Mouse (Mus musculus): ENCODE measurements around the gene Tm9sf4.

The Tm9sf4 gene

DNA sequence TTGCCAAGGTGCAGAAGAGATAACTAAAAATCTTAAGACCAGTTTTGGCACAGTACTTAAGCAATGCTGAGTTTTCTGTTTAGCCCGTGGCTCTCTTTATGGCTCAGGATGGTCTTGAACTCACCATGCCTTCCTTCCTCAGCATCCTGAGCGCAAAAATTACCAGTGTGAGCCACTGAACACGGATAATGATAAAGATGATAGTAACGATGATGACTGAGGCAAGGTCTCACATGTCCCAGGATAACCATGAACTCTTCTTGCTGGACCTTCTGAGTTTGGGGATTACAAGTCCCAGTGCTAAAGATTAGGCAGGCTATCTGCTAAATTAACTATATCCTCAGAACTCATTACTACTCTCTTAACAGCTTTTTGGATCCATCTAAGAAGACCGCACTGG is 970 bp upstream of the Tm9sf4 start:
- DNase-seq (ENCODE audit: low spot score): no peak

DNA sequence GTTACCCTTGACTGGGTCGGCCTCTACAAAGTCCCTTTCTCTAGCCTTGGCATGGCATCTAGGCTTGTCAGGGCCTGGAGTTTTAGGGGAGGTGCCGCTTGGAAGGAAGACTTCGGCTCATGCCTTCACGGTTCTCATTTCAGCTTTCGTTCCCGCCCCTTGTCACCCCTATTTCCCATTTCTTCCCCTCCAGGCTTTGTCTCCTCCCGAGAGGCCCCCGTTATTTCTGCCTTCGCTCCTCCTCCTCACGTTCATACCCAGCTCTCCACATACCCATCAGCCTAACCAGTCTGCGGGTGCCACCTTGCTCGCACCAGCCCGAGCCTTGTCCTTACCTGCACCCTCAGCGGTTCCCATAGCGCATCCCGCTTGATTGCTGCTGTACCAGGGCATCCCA is 579 bp downstream of the Tm9sf4 start:
- DNase-seq (ENCODE audit: low spot score): no peak

DNA sequence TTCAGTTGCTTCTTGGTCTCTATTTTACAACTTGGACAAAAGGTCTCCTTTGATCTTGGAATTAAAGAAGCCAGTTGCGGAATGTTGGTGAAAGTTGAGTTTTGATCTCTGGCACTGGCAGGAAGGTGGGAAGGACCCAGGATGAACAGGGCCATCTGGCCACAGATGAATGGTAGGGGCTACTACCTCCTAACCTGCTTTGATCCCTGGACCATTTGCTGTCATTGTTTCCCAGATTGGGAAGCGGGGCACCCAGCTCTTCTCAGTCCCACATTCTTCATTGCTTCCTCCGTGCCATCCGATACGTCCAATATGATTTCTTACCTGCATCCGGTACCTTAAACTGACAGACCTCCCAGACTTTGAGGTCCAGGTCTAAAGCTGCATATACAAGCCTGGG is 6.0 kb downstream of the Tm9sf4 start:
- no peak for DNase-seq (ENCODE audit: low spot score)

DNA sequence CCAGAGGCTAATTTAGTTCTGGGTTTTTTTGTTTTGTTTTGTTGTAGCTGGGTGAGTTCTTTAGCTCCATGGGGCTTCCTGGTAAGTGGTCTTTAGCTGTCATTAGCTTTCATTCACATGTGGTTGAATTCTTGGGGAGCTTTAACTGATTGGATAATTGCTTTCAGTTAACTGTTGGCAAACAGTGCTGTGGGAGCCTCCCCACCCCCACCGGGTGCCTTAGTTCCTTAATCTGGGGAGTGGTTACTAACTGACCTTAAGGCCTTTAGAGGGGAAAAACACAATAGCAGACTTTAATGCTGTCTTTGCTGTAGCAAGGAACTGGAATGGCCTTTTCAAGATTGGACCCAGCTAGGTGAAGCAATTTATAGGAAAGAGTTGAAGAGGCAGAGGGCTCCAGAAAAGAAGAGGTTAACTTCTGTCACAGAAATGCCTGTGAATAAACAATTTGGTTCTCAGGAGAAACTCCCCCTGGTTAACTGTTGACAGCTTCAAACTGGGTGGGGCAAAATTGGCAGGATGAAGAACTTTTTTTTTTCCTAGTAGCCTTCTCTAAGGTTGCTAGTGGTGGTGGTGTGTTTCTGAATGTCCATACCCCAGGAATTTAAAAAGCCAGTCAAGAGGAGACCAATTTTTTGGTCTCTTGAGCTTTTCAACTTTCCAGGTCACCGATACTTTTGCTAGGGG is 7.2 kb downstream of the Tm9sf4 start:
- no peak for DNase-seq (ENCODE audit: low spot score)

DNA sequence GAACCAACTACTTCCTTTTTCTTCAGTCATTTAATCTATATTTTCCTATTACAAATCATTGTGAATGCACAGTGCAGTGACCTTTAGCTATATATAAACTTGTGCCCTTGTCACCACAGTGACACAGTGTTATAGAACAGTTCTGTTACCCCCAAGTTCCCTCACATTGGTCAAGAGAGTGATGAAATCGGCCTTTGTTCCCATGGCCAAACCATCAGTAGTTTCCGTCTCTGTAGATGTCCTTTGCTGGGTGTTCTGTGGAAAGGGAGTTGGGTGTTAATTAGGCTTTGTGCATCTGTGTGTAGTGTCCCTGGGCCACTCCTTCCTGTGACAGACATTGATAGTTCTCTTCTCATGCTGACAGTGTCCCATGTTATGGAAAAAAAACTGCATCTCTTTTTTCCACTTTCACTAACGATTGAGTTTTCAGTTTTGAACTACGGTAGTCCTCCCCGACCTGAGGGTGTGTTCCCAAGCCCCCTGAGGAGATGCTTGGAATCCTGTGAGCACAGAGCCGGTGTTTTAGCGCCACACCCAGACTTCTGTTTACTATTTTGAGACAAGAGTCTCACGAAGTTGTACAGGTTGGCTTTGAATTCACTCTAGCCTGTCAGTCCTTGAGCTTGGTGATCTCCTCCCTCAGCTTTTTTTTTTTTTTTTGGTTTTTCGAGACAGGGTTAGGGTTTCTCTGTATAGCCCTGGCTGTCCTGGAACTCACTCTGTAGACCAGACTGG is 9.6 kb downstream of the Tm9sf4 start:
- no peak for DNase-seq (ENCODE audit: low spot score)

DNA sequence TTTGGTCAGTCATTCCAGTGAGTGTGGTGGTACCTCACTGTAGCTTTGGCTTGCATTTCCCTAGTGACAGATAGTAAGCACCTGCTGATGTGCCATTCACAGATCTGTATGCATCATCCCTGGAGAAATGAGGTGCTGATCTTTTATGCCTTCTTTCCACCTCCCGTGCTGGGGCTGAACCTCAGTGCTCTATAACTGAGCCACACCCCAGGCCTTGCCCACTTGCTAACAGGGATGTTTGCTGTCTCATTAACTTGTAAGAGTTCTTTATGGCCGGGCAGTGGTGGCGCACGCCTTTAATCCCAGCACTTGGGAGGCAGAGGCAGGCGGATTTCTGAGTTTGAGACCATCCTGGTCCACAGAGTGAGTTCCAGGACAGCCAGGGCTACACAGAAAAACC is 10.9 kb downstream of the Tm9sf4 start:
- no peak for DNase-seq (ENCODE audit: low spot score)

DNA sequence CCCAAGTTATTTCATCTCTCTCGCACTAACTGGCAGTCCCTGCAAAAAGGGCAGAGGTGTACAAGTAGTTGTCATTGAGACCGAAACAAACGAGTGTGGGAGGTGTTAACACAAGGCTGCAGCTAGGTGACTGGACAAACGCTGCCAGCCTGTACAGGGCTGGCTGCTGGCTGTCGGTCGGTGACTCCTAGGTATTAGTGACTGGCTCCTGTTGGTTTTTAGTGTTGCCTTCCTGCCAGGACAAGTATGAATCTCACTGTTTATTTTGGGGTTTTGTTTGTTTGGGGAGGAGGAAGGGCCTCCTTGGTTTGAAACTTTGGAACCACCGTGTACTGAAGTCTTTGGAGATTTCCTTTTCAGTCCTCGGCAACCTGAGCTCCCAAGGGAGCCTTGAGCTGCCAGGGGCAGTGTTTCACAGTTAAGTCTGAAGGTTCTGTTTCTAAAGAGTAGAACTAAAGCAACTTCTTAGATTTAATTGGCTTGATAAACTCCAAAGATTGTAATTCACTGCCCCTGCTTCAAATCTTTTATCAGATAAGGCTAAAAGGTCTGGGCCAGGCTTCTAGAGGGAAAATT is 15.0 kb downstream of the Tm9sf4 start:
- DNase-seq (ENCODE audit: low spot score): no peak

DNA sequence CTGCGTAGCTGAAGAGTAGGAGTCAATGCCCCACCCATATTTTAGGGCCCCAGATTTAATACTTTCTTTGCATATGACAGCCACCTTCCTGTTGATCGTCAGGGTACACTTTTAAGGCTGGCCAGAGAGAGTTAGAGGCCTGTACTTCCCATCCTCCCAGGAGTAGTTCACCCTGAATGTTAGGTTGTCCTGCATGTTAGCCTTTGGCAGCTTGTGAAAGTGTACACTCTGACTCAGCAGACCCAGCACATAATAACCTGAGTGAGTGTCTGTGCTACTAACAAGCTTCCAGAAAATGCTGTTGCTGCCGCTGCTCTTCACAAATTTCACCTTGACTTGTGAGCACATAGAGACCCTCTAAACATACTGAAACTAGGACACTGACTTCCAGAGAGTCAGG is 16.1 kb downstream of the Tm9sf4 start:
- DNase-seq (ENCODE audit: low spot score): no peak

DNA sequence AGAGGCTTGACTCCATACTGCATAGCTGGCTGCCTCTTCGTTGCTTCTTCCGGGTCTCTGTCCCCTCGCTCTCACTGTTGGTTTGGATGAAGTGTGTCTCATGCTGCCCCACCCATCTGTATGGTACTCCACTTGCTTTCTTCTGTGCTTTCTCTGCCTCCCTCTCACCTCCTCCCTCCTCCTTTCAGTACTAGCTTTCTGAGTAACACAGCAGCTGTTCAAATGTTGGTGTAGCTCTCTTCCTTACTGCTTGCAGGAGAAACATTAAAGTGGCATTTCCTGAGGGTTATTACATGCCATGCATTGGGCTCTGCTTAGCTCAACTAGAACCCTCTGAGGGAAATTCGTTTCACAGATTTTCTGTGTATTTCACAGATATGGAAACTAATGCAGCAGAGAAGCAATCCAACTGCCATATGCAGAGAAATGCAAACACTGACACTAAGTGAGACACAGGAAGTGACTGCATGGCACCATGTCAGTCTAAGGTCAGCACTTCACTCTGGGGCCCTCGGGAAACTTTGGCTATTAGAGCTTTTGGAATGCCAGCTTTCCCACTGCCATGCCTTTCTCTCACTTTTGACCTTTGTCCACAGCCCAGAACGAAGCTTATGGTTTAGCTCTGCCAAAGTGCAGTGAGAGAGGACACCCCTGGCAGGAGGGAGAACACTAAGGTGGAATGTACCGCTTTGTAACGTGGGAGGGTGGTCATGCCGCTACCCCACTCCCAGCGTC is 18.2 kb downstream of the Tm9sf4 start:
- DNase-seq (ENCODE audit: low spot score): no peak

DNA sequence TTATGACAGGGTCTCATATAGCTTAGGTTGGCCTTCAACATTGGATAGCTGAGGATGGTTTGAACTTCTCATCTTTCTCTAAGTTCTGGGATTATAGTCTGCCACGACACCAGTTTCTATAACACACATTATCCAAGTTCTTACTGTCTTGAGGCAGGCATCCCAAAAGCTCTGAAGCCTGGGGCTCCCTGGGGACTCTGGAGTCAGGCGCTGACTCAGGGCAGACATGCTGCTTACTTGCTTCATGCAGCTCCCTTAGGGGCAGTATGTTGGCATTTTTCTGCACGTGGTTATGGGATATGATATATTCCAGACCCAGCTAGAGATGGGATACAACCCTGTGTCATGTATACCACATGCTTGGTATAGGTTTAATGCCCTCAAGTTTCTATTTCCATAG is 18.9 kb downstream of the Tm9sf4 start:
- DNase-seq (ENCODE audit: low spot score): no peak

DNA sequence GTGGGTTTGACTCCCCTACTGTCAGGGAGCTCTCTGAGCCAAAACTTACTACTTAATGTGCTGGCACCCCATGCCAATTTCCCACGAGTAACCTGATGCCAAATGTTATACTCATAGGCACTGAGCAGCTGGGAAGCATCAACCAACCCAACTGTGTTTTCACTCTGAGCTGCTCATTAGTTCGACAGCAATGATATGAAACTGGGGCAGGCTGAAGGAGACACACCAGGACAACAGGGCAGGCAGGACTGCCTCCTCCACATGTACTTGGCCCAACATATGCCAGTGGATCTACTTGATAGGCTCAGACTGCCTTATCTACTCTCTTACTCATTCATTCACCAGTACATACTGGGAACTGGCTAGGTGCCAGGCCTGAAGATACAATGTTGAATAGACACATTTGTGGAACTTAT is 25.1 kb downstream of the Tm9sf4 start:
- no peak for DNase-seq (ENCODE audit: low spot score)

DNA sequence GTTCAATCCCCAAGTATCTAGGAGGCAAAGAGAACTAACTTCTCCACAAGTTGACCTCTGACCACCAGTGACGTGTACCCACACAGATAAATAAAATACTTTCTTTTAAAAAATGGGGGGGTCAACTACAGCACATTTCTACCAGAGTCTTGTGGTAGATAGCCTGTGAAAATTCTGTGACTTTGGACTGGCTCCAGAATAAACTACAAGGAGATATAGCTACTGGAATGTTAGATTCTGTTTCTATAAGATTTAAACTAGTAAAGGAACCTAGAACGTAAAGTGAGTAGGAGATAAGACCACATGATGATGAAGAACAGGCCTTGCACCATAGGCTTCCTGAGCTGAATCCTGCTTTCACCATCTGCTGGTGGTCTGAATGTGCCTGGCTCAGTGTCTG is 26.7 kb downstream of the Tm9sf4 start:
- no peak for DNase-seq (ENCODE audit: low spot score)

DNA sequence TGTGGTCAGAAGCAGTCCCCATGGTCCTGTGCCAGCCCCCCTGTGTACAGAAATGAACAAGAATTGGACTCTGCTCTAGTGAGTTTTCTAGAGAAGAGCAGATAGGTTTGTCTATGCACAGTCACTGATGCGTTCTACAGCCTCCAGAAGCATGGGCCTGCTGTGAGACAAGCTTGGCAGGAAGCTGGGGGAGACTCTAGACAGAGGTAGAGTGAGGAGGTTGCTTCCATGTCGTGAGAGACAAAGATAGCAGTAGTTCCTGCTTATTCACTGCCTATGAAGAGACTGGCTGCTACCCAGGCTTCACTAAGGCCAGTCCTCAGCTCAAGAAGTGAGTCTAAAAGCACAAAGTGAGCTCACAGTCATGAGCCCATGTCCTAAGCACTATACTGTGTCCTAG is 30.1 kb downstream of the Tm9sf4 start:
- DNase-seq (ENCODE audit: low spot score): no peak

DNA sequence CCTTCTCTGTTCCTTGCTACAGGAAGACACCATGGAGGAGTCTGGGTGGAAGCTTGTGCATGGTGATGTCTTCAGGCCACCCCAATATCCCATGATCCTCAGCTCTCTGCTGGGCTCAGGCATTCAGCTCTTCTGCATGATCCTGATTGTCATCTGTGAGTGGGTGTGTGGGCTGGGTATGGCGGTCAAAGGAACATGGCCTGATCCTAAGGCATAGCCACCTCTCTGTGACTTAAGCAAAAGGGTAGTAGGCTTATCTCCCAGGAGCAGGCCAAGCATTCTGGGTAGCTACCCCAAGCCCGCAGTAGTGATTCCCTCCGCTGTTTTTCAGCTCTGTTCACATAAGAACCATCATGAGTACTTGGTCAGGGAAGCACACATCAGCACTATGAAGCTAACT is 33.2 kb downstream of the Tm9sf4 start:
- DNase-seq (ENCODE audit: low spot score): no peak

DNA sequence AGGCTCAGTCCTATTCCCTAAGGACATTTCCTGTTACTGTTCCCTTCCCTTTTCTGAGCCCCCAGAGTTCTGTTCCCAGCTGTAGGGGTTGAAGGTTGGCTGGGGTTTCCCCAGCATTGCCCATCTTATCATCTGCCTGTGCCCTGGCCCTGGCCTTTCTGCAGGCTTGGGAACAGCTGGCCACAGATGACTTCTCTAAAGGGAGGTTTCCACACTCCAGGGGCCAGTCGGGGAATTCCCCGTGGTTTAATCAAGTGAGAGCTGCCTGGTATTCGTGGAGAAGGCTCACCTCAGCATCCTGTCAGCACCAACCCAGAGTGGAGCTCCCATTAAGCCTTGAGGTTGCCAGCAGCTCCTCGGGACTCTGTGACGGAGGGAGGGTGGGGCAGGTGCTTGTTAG is 37.4 kb downstream of the Tm9sf4 start:
- no peak for DNase-seq (ENCODE audit: low spot score)

DNA sequence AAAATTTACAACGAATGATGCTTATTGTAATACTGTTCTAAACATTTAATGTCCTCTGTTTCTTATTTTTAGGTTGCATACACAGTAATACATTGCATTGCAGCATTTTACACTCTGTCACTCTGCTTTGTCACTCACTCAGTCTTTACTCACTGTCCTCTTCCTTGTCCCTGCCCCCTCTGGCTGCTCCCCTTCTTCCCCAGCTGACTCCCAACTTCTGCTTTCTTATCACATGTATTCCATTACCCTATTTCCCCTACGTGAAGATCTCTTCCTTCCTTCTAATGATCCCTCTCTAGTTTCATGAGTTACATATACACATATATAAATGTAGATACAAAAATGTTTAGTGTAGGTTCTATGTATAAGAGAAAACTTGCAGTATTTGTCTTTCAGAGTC is 38.0 kb downstream of the Tm9sf4 start:
- no peak for DNase-seq (ENCODE audit: low spot score)

DNA sequence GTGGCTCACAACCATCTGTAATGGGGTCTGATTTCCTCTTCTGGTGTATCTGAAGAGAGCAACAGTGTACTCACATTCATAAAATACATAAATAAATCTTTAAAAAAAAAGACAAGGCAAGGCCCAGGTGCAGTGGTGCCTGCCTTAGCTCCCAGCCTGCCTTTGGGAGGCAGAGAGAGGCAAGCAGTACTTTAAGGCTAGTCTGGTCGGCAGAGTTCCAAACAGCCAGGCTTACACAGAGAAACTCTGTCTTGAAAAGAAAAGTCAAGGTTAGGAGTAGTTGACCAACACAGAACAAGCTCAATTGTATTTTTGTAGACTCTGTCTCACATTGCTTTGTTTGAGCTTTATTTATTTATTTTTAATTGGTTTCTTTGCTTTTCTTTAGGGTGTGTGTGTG is 41.7 kb downstream of the Tm9sf4 start:
- no peak for DNase-seq (ENCODE audit: low spot score)

DNA sequence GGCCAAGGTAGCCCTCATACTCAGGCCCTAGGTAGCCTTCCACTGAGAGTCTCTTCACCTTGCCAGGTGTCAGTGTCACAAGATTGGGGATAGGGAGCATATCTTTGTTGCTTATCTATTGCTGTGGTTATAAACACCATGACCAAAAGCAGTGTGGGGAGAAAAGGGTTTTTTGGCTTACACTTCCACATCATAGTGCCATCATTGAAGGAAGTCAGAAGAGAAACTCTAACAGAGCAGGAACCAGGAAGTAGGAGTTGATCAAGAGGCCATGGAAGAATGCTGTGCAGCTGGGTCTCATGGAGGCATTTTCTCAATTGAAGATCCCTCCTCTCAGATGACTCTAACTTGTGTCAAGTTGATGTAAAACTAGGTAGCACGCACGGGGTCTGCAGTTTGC is 47.0 kb downstream of the Tm9sf4 start:
- no peak for DNase-seq (ENCODE audit: low spot score)

DNA sequence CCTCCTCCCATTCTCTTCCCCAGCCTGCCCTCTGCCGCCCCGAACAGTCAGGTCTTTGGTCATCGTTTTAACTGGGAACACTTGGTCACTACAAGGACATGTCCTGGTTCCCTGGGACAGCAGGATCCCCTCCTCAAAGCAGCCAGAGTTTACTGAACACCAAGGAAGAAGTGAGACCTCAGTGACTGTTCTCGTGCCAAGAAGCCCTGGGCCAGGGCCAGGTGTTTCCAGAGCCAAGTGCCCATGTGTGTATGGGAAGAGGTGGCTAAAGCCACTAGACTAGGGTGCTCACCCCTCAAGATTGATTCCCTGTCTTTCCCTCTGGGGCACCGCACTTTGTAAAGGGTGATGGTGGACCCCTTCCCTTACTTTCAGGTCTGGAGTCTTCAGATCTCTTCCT is 48.2 kb downstream of the Tm9sf4 start:
- no peak for DNase-seq (ENCODE audit: low spot score)

DNA sequence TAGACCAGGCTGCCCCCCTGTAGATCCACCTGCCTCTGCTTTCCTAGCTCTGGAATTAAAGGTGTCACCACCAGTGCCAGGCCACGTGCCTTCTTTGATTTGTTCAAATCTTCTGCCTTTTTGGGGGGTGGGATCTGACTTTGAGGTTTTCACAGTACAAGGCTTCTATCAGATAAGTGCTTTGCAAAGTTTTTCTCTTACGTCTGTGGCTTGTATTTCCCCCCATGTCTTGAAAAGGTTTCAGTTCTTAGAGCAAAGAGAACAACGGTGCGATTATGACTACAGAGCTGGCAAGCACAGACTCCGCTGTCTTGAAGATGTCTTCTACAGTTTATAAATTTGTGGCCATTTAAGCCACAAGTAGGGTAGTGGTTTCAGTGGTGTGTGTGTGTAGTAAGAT is 50.3 kb downstream of the Tm9sf4 start:
- peak; percentile 41 for DNase-seq (ENCODE audit: low spot score)

DNA sequence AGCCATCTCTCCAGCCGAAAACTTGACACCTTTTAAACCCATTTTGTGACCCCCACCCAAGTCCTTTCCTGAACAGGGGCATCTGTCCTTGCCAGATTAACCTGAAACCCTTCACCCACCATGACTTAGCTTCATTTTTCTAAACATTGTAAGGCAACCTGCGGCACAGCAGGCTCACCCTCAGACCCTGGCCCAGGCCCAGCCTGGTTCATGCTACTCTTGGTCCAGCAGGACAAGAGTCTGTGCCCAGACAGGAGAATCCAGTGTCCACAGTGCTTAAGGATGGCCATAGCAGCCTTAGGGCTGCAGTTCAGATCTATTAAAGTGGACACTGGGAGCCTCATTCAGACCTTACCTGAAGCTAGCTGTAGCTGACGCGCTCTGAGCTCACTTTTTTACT is 52.2 kb downstream of the Tm9sf4 start:
- no peak for DNase-seq (ENCODE audit: low spot score)

DNA sequence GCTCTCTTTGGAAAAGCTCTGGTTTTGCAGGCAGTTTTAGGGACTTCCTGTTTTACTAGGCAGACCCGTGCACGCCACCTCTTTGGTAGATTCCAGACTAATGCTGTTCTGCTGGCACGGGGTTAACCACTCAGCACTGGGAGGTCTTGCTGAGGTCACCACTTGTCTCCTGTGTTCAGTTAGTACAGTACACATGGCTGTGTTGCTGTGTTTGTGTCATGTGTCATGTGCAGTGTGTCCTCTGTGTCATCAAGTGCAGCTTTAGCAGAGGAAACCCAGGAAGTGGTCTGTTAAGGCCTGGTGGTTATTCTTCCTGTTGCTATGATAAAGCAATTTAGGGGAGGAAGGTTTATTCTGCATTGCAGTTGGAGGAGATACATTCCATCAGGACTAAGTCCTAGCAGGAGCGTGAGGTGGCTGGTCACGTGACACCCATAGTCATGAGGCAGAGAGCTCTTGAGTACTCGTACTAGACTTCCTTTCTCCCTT is 53.7 kb downstream of the Tm9sf4 start:
- DNase-seq (ENCODE audit: low spot score): peak; percentile 85

DNA sequence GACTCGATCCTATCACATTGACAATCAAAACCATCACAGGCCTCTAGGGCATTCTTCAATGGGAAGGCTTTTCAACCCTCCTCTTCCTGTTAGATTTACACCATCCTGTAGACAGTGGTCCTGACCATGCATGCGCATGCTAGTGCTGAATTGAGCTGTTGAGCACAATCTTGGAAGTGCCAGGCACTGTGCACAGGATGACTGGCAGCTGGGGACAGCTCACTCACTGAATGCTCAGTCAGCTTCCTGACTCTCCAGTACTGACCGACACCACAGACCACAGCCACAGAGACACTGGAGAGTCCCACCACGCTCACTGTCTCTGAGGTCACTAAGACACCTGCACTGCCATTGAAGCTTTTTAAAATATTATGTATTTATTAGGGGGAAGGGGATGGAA is 54.3 kb downstream of the Tm9sf4 start:
- peak; percentile 38 for DNase-seq (ENCODE audit: low spot score)
